Mouse (Mus musculus) midbrain, embryonic 12.5 days (tissue): Measurements from ENCODE around the gene Chmp3. TPM values are rescaled to one million over a fixed set of nuclear protein-coding genes. Genes with fewer than 3 reads are reported as not detected.

Experiments used
- ATAC-seq: fragments of 200-750 bp; cut with Nextera tagmentation; 2 replicates; pipeline ENCODE4 v1.8.0; 2017; ENCODE audit warnings: low read depth, moderate TSS enrichment, moderate library complexity; ENCODE audit not compliant: low FRiP score
- H3K27ac ChIP-seq: fragments of 300-500 bp; sonication (generic); replicated peaks from 2 replicates; pipeline ENCODE4 v1.5.1; 2016; ENCODE audit warnings: mild to moderate bottlenecking
- H3K27me3 ChIP-seq: fragments of 300-500 bp; sonication (generic); 2 replicates; pipeline ENCODE4 v1.6.1; 2016; ENCODE audit warnings: mild to moderate bottlenecking
- H3K36me3 ChIP-seq: fragments of 300-500 bp; sonication (generic); 2 replicates; pipeline ENCODE4 v1.6.1; 2016
- H3K4me1 ChIP-seq: fragments of 300-500 bp; sonication (generic); 2 replicates; pipeline ENCODE4 v1.6.1; 2016
- H3K4me2 ChIP-seq: fragments of 300-500 bp; sonication (generic); replicated peaks from 2 replicates; pipeline ENCODE4 v1.6.1; 2016; ENCODE audit warnings: mild to moderate bottlenecking, moderate library complexity
- H3K4me3 ChIP-seq: fragments of 300-500 bp; sonication (generic); 2 replicates; pipeline ENCODE4 v1.5.1; 2016; ENCODE audit warnings: mild to moderate bottlenecking
- H3K9ac ChIP-seq: fragments of 300-500 bp; sonication (generic); replicated peaks from 2 replicates; pipeline ENCODE4 v1.6.1; 2016; ENCODE audit warnings: mild to moderate bottlenecking, moderate library complexity
- H3K9me3 ChIP-seq: fragments of 300-500 bp; sonication (generic); 2 replicates; pipeline ENCODE4 v1.6.1; 2016; ENCODE audit warnings: mild to moderate bottlenecking
- WGBS: fragments of 180-500 bp; shearing (Covaris S2); methylation state at CpG from one replicate; pipeline ENCODE4 v1.1.7; 2016; 5-methylcytosine and 5-hydroxymethylcytosine counted together
- polyA plus RNA-seq: library from polyadenylated mRNA; unstranded; fragments of >200 nt; fragmentation: Nextera tagmentation; extraction: Ambion mirVana; gene quantifications from 2 replicates; pipeline ENCODE4 v1.2.1, GENCODE M21; 2016

Gene Chmp3
- polyA plus RNA-seq, 1 experiment from 2014 or later, result 52.9 TPM

GRCm38 (mm10) chr6:71537286-71537685, 6.3 kb upstream of the Chmp3 start:
- Histone ChIP-seq H3K4me2 (no peak overlapping the region), H3K4me3 (no peak overlapping the region), H3K27ac (no peak overlapping the region), H3K4me1 (no peaks in the 10 kb centered on the region), H3K9me3 (no peaks in the 10 kb centered on the region; the same call in 1 of the 2 replicates), H3K9ac (no peak overlapping the region), H3K36me3 (no peaks in the 10 kb centered on the region), H3K27me3 (no peaks in the 10 kb centered on the region)
- no peak for ATAC-seq

GRCm38 (mm10) chr6:71555507-71555951, 11.9 kb downstream of the Chmp3 start:
- WGBS, result 91% methylated on average over 2 of the region's 2 CpGs
- no peaks in the 10 kb centered on the region for H3K27me3 ChIP-seq
- no peak for ATAC-seq

GRCm38 (mm10) chr6:71556826-71557225, 13.2 kb downstream of the Chmp3 start:
- no peaks in the 10 kb centered on the region for H3K27me3 ChIP-seq
- H3K4me2 ChIP-seq, result no peak overlapping the region
- no peaks in the 10 kb centered on the region for H3K9me3 ChIP-seq
- H3K4me1 ChIP-seq, result no peaks in the 10 kb centered on the region
- H3K36me3 ChIP-seq, result peaks cover 13% of the 10 kb centered on the region
- no peak overlapping the region for H3K9ac ChIP-seq
- no peak overlapping the region for H3K27ac ChIP-seq
- ATAC-seq, result no peak
- 88% methylated on average over 2 of the region's 2 CpGs for WGBS
- no peak overlapping the region for H3K4me3 ChIP-seq

More at GRCm38 (mm10) chr6:71555507-71555951, 11.9 kb downstream of the Chmp3 start:
- Histone ChIP-seq H3K4me3 (no peak overlapping the region), H3K36me3 (peaks cover 6% of the 10 kb centered on the region; the same call in 1 of the 2 replicates), H3K4me2 (no peak overlapping the region), H3K4me1 (no peaks in the 10 kb centered on the region), H3K27ac (no peak overlapping the region), H3K9me3 (no peaks in the 10 kb centered on the region), H3K9ac (no peak overlapping the region)

GRCm38 (mm10) chr6:71568616-71569015, 25.0 kb downstream of the Chmp3 start:
- 91% methylated on average over 3 of the region's 3 CpGs for WGBS

GRCm38 (mm10) chr6:71569025-71569424, 25.4 kb downstream of the Chmp3 start:
- ATAC-seq, result no peak
- no peaks in the 10 kb centered on the region for H3K9me3 ChIP-seq
- peaks cover 21% of the 10 kb centered on the region for H3K36me3 ChIP-seq
- H3K27me3 ChIP-seq, result no peaks in the 10 kb centered on the region
- no peak overlapping the region for H3K9ac ChIP-seq
- 81% methylated on average over 2 of the region's 2 CpGs for WGBS
- no peak overlapping the region for H3K4me2 ChIP-seq
- no peak overlapping the region for H3K27ac ChIP-seq
- H3K4me3 ChIP-seq, result no peak overlapping the region
- H3K4me1 ChIP-seq, result no peaks in the 10 kb centered on the region

More at GRCm38 (mm10) chr6:71568616-71569015, 25.0 kb downstream of the Chmp3 start:
- H3K9me3 ChIP-seq, result no peaks in the 10 kb centered on the region
- H3K4me1 ChIP-seq, result no peaks in the 10 kb centered on the region
- no peak overlapping the region for H3K4me3 ChIP-seq
- no peak overlapping the region for H3K27ac ChIP-seq
- H3K27me3 ChIP-seq, result no peaks in the 10 kb centered on the region
- H3K4me2 ChIP-seq, result no peak overlapping the region
- peaks cover 17% of the 10 kb centered on the region for H3K36me3 ChIP-seq
- ATAC-seq, result no peak
- no peak overlapping the region for H3K9ac ChIP-seq

- no peak overlapping the region for H3K4me3 ChIP-seq
- H3K27me3 ChIP-seq, result no peaks in the 10 kb centered on the region
- H3K9ac ChIP-seq, result no peak overlapping the region
- 96% methylated on average over 1 of the region's 1 CpGs for WGBS
- no peak for ATAC-seq
- H3K4me1 ChIP-seq, result no peaks in the 10 kb centered on the region
- H3K36me3 ChIP-seq, result peaks cover 43% of the 10 kb centered on the region
- H3K27ac ChIP-seq, result no peak overlapping the region
- no peaks in the 10 kb centered on the region for H3K9me3 ChIP-seq
- H3K4me2 ChIP-seq, result no peak overlapping the region
Observed at GRCm38 (mm10) chr6:71575359-71575758, 31.8 kb downstream of the Chmp3 start.

- ATAC-seq, result no peak
- H3K4me3 ChIP-seq, result no peak overlapping the region
- H3K9ac ChIP-seq, result no peak overlapping the region
- no peak overlapping the region for H3K27ac ChIP-seq
- no peaks in the 10 kb centered on the region for H3K9me3 ChIP-seq
- WGBS, result 96% methylated on average over 11 of the region's 11 CpGs
- H3K4me1 ChIP-seq, result no peaks in the 10 kb centered on the region
- no peaks in the 10 kb centered on the region for H3K27me3 ChIP-seq
- H3K4me2 ChIP-seq, result no peak overlapping the region
- peaks cover 31% of the 10 kb centered on the region for H3K36me3 ChIP-seq
Observed at GRCm38 (mm10) chr6:71579478-71579877, 35.9 kb downstream of the Chmp3 start.

- H3K9ac ChIP-seq, result no peak overlapping the region
- no peaks in the 10 kb centered on the region for H3K4me1 ChIP-seq
- no peak for ATAC-seq
- H3K27me3 ChIP-seq, result no peaks in the 10 kb centered on the region
- WGBS, result 79% methylated on average over 4 of the region's 4 CpGs
- peaks cover 37% of the 10 kb centered on the region for H3K36me3 ChIP-seq
- no peak overlapping the region for H3K4me2 ChIP-seq
- H3K4me3 ChIP-seq, result no peak overlapping the region
- no peaks in the 10 kb centered on the region for H3K9me3 ChIP-seq
- H3K27ac ChIP-seq, result no peak overlapping the region
Observed at GRCm38 (mm10) chr6:71583198-71583597, 39.6 kb downstream of the Chmp3 start.

GRCm38 (mm10) chr6:71589401-71589800, 45.8 kb downstream of the Chmp3 start:
- WGBS, result 96% methylated on average over 1 of the region's 1 CpGs
- ATAC-seq, result no peak
- no peak overlapping the region for H3K4me3 ChIP-seq
- no peaks in the 10 kb centered on the region for H3K27me3 ChIP-seq
- H3K4me2 ChIP-seq, result no peak overlapping the region
- H3K36me3 ChIP-seq, result peaks cover 70% of the 10 kb centered on the region
- no peak overlapping the region for H3K9ac ChIP-seq
- no peaks in the 10 kb centered on the region for H3K4me1 ChIP-seq
- H3K27ac ChIP-seq, result no peak overlapping the region
- H3K9me3 ChIP-seq, result no peaks in the 10 kb centered on the region

GRCm38 (mm10) chr6:71590154-71590553, 46.6 kb downstream of the Chmp3 start:
- 95% methylated on average over 4 of the region's 4 CpGs for WGBS
- no peak for ATAC-seq
- Histone ChIP-seq H3K4me3 (no peak overlapping the region), H3K27ac (no peak overlapping the region), H3K4me1 (no peaks in the 10 kb centered on the region), H3K9ac (no peak overlapping the region), H3K36me3 (peaks cover 78% of the 10 kb centered on the region), H3K9me3 (no peaks in the 10 kb centered on the region), H3K4me2 (no peak overlapping the region), H3K27me3 (no peaks in the 10 kb centered on the region)

- H3K4me1 ChIP-seq, result no peaks in the 10 kb centered on the region
- 93% methylated on average over 3 of the region's 3 CpGs for WGBS
Observed at GRCm38 (mm10) chr6:71607756-71608155, 64.2 kb downstream of the Chmp3 start.

GRCm38 (mm10) chr6:71608994-71609393, 65.4 kb downstream of the Chmp3 start:
- no peak overlapping the region for H3K27ac ChIP-seq
- no peak for ATAC-seq
- peaks cover 76% of the 10 kb centered on the region for H3K36me3 ChIP-seq

More at GRCm38 (mm10) chr6:71607756-71608155, 64.2 kb downstream of the Chmp3 start:
- Histone ChIP-seq H3K9ac (no peak overlapping the region), H3K27ac (no peak overlapping the region), H3K27me3 (no peaks in the 10 kb centered on the region), H3K9me3 (no peaks in the 10 kb centered on the region), H3K36me3 (peaks cover 77% of the 10 kb centered on the region), H3K4me3 (no peak overlapping the region), H3K4me2 (no peak overlapping the region)
- ATAC-seq, result no peak

GRCm38 (mm10) chr6:71609968-71610367, 66.4 kb downstream of the Chmp3 start:
- Histone ChIP-seq H3K9ac (no peak overlapping the region), H3K4me2 (no peak overlapping the region), H3K4me3 (no peak overlapping the region), H3K4me1 (no peaks in the 10 kb centered on the region), H3K36me3 (peaks cover 70% of the 10 kb centered on the region), H3K9me3 (no peaks in the 10 kb centered on the region), H3K27ac (no peak overlapping the region), H3K27me3 (no peaks in the 10 kb centered on the region)
- no peak for ATAC-seq
- WGBS, result 93% methylated on average over 7 of the region's 7 CpGs

More at GRCm38 (mm10) chr6:71608994-71609393, 65.4 kb downstream of the Chmp3 start:
- H3K4me1 ChIP-seq, result no peaks in the 10 kb centered on the region
- H3K4me3 ChIP-seq, result no peak overlapping the region
- no peak overlapping the region for H3K4me2 ChIP-seq
- H3K27me3 ChIP-seq, result no peaks in the 10 kb centered on the region
- H3K9me3 ChIP-seq, result no peaks in the 10 kb centered on the region
- H3K9ac ChIP-seq, result no peak overlapping the region
